Mouse (Mus musculus): ENCODE data around the gene Ccdc146. TPM values are rescaled to one million over a fixed set of nuclear protein-coding genes. Genes with fewer than 3 reads are reported as not detected.
"Not testable (repeated sequence)": the region's sequence is repeated elsewhere in the genome, so short reads cannot be mapped to it uniquely, and the experiment has no call there.

Gene Ccdc146
- total RNA-seq, 2 experiments from 2014 or later: 0.50 to 0.95 TPM

DNA sequence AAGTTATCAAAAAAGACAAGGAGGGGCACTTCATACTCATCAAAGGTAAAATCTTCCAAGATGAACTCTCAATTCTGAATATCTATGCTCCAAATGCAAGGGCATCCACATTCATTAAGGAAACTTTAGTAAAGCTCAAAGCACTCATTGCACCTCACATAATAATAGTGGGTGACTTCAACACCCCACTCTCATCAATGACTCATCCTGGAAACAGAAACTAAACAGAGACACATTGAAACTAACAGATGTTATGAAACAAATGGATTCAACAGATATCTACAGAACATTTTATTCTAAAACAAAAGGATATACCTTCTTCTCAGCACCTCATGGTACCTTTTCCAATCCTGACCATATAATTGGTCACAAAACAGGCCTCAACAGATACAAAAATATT, 82.2 kb downstream of the Ccdc146 start:
- intact Hi-C loops (cut with DNase I); DNase-seq: not testable (repeated sequence)

DNA sequence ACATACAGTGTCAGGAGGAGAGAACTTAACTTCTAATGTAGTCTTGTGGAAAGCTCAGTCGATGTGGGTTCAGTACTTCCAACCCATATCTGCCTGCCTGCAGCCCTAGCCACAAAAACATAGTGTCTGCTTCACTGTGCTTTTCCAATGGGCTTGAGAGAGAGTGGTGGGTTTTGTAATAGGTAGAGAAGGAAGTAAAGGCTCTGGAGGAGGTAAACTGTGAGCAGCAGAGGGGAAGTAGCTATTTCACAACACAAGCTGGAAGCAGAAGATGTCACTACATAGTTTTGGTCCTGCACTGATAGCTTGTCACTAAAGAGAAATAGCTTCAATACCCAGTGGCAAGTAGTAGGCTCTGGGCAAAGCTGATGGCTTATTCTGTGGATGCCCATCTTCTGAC, 92.4 kb downstream of the Ccdc146 start:
- intact Hi-C loops (cut with DNase I): no loop called here
- DNase-seq: no peak

DNA sequence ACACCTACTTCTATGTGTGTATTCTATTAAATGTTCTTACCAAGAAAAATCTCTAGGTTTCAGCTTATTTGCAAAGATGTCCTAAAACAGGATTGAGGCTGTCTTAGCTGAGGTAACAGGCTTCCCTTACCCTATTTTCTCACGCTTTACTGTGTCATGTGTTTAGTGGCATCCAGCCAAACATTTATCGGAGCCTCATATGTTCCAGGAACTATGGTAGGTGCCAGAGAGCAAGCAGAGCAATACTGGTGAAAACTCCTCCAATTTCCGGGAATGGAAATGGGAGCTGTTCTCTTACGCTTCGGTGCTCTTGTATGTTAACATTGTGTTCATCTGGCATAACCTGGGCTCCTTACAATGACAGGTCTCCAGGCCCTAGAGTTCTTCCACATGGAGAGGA, 92.8 kb downstream of the Ccdc146 start:
- intact Hi-C loops (cut with DNase I): no loop called here
- no peak for DNase-seq

DNA sequence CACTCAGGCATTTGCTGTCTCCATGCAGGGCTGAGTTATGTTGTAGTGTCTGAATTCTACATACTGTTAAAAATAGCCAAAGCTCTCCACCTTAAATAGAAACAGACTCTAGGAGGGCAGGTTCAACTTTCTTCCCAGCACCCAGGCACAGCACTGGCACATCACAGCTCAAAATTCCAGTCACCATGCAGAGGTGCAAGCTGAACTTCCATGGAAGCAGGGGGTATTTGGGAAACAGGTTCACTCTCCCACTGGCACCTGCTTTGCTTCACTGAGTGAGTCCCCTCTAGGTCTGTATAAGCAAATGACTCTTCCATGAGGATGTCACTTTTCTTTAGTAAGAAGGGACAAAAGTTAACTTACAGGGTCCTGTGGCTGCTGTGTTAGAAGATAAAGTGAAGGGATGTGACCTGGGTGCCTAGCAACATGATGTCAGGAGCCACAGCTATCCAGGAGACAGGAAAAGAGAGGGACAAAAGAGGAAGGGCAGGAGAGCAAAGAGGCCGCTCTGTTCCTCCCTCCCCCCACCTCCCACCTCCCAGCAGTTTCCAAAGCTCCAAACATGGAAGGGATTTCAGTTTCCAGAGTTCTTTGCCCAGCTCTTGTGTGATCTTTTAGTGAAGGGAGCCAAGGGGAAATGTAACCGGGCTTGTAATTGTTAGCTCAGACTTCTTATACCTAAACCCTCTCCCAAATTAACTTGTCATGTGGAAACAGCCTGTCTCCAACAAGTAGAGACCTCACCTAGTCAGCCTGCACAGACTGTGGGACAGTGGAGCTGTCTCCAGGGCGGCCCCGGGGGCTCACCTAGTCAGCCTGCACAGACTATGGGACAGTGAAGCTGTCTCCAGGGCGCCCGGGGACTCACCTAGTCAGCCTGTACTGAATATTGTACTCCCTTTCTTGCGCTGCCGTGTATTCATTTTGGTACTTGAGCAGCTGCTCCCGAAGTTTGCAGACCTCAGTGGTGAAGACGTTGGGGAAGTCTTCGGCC, 94.5 kb downstream of the Ccdc146 start:
- intact Hi-C loops (cut with DNase I): no loop called here
- no peak for DNase-seq

DNA sequence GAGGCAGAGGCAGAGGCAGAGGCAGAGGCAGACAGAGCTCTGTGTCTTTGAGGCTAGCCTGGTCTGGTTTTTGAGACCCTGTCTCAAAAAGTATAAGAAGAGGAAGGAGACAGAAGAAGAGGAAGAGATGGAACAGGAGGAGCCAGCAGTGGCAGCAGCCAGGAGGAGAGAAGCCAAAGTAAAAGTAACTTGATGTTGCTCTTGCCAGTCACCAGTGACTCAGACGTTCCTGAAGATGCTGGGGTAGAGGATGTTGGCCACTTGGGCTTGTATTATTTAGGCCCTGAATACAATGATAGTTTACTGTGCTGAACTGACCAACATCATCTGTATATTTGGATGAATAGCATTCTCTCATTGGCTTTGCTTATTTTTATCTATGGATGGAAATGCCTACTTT, 95.9 kb downstream of the Ccdc146 start:
- no peak for DNase-seq
- intact Hi-C loops (cut with DNase I): no loop called here

DNA sequence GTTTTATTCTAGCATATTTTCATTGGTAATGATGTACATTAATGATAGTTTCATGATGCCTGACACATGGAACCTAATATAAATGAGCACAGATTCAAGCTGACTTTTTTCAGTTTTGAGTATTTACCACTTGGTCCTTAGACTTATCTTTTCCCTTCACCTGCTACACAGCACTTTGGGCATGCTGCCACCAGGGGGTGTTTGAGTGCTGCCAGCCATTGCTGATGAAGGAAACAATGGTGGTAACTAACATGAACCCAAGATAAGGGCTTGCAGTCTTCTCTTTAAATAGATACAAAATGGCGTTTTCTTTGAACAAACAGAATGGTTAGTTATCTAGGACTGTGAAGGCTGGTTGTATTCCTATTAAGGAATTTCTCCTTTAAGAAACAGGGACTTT, 98.0 kb downstream of the Ccdc146 start:
- peak; percentile 49 for DNase-seq
- intact Hi-C loops (cut with DNase I): no loop called here

DNA sequence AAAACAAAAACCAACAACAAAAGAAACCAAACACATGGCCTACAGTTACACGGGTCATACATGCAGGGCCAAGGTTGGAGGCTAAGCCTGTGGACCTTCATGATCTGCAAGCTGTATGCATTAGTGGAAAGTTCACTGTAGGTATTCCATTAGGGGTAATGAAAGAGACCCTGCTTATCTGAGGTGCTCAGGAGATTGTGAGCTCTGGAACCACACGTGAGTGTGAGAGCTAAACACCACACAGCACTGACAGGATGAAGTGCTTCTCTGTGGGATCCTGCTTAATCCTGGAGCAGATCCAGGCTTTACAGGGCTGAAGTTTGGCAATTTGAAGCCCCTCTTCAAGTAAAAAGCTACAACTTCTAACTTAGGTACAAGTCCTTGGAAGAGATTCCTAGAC, 104.3 kb downstream of the Ccdc146 start:
- intact Hi-C loops (cut with DNase I): no loop called here
- DNase-seq: no peak

DNA sequence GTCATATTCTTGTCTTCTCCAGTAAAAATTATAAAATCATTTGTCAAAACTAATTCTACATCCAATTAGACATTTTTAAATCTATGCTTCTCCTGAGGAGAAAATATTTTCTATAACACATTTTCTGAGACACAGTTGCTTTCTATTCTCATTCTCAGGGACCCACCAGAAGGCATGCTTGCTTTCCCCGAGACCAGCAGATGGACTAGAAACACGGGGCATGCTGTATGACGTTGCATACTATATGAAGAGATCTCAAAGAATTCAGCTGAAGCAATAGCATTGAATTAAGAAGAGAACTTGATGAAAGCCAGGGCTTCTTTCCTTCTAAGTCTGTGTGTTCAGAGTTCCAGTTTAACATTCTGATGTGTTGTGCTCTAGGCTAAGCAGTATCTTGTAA, 109.8 kb downstream of the Ccdc146 start:
- intact Hi-C loops (cut with DNase I): no loop called here
- DNase-seq: no peak

DNA sequence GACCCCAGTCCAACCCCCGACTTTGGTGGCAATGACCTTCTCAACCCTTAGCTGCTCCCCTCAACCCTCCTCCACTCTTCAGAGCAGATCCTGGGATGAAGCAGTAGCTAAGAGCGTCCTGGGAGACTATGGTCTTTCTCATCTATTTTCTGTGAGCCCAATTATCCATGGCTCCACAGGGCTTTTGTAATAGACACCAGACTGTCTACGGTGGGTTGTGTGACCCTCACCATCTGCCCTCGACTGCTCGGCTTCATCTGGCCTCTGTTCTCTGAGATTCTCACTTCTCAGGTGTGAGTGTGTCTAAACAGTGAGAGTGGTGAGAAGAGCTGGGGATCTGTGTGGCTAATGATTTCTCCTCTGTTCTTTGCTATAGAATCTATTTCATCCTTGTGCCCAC, 117.3 kb downstream of the Ccdc146 start:
- intact Hi-C loops (cut with DNase I): no loop called here
- no peak for DNase-seq

DNA sequence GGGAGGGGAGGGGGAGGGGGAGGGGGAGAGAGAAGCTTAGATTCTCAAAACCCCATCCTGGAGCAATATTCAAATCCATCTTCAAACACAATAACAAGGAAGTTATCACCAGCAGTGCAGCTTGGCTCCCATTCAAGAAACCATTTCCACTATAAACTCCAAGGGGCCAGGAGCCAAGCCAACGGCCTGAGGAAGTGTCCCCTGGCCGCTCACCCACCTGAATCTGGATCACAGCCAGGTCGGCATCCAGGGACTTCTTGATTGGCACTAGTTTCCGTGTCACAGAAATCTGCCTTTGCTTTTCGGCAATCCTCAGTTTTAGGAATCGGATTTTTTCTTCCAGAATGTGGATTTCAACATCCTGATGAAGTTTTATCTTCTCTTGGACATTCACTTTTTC, 123.5 kb downstream of the Ccdc146 start:
- intact Hi-C loops (cut with DNase I): no loop called here
- DNase-seq: peak; percentile 49

DNA sequence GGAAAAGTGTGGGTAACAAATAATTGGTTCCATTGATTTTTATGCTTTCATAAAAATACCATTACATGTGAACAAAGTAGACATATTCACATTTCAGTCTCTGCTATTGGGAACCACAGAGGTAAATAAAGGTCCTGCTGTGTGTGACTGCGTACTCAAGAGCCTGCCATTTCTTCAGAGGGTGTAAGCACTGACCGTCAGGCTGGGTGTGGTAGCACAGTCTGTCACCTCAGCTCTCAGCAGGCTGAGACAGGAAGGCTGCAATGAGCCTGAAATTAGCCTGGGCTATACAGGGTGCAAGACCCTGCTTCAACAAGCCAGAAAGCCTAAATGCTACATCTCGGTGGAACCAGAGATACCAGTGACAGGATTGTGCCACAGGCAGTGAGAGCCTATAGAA, 124.4 kb downstream of the Ccdc146 start:
- intact Hi-C loops (cut with DNase I): no loop called here

DNA sequence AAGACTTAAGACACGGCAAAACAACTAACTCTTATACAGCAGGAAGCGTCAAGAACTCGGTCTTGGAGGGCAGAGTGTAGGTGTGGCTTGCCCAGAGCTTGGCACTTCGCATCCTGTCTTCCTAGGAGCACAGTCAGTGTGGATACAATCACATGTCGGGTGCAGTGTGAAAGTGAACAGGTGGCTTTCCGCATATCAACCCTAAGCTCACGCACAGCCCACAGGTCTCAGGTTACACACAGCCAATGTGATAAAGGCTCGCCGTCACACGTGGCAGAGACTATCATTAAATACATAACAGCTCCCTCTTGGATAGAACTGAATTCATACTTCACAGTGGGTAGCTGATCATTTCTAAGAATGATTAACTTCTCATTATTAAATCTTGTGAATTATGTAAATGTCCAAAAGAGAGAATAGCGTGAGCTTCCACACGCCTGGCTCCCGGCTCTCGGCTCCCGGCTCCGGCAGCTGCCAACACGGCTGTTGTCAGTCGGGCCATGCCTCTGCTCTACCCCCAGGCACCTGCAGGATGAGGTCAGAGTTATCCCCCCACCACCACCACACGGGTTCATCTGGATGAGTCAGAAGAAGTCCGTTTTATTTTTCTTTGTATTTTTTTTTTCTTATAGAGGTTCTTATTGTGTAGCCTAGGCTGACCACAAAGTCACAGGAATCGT, 125.3 kb downstream of the Ccdc146 start:
- intact Hi-C loops (cut with DNase I): no loop called here
- DNase-seq: no peak

More for the DNA sequence above, 124.4 kb downstream of the Ccdc146 start:
- DNase-seq: no peak

DNA sequence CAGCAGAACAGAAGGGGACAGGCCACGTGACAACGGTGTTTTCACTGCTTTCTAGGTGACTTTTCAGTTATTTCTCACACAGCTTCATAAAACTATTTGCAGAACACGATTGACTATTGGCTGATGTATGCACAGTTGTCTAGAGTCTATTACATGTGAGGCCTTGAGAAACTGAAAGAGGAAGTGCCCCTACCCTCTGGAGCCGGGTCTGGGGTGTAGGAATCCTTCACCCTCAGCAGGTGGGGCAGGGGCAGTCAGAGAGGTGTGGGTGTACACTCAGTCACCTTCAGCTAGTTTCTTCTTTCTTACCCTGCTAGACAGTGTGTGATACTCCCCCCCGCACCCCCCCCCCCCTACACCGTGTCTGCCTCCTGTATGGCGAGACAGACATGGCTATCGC, 128.8 kb downstream of the Ccdc146 start:
- intact Hi-C loops (cut with DNase I): no loop called here
- DNase-seq: no peak

DNA sequence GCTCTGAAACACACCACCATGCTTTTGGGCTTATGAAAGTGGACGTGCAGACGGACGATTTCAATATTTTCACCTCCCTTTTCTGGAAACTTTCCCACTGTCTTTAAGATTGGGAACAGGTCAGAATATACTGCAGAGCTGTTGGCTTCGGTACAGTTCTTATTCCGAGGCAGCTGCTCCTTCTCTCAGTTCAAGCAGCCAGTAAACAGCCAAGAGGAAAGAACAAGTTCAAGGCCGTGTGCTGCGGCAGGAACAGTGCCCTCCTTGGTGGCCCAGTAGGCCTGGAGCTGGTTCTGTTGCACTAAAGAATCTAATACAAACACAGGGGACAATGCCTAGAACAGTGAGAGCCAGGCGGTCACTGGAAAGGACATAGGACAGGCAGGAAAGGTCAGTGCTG, 133.9 kb downstream of the Ccdc146 start:
- intact Hi-C loops (cut with DNase I): no loop called here
- DNase-seq: no peak

DNA sequence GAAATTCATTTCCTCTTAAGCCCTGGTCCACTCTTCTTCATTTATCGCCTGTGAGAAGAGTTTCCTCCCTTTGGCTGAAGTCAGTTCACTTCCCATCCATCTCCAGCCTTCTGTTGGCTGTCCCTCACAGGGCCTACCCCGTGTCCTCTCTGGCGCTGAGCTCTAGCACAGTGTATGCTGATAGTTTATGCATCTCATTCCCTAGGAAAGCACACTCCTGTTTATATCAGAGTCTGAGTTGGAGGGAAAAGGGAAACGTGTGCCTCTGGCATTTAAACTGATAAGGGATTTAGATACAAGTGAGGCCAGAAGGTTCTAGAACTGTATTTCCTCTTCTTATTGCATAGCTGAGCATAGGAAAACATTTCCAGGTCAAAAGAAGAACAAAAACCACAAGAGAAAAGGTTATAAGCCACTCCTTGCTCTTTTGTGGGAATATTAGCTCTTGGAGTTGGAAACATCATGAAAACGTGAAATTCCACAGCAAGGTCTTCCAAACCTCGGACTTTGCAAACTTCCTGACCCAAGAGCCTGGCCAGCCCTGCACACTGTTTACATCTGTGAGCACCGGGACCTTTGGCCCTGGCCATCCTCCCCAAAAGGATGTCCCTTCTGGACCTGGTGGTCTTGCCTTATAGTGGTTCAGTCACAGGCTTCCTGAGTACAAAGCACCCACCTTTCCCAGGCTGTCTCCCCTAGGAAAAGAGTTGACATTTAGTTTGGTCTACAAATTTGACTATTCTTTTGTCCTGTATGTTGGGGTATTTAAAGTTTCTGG, 135.6 kb downstream of the Ccdc146 start:
- intact Hi-C loops (cut with DNase I): no loop called here
- DNase-seq: no peak

DNA sequence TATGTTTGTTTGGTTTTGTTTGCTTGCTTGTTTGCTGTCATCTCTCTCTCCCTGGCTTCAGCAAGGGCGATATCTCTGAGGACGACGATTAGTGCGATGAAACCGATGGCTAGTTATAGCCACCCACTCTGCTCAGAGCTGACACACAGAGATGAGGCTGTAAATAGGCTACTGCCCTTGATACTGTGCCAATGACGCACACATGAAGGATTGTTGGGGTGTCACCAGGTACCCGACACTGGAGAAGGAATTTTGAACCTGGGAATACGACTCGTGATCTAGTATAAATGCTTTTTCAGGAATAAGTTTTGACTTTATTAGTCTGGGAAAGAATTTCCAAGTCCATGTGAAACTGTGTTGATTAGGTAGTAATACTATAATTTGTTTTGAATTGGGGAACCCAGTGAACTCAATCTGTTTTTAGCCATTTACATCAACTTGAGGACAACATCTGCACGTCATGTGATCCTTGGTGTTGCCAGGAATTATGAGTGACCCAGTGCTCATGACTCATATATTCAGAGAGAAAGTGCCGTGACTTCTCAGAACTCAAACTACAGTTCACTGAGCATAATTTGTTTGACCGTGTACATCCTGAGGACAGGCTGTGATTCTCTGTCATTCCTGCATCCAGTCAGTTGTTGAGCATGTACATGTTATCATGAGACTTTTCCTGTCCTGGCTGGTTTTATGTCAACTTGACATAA, 141.0 kb downstream of the Ccdc146 start:
- no peak for DNase-seq
- intact Hi-C loops (cut with DNase I): no loop called here

DNA sequence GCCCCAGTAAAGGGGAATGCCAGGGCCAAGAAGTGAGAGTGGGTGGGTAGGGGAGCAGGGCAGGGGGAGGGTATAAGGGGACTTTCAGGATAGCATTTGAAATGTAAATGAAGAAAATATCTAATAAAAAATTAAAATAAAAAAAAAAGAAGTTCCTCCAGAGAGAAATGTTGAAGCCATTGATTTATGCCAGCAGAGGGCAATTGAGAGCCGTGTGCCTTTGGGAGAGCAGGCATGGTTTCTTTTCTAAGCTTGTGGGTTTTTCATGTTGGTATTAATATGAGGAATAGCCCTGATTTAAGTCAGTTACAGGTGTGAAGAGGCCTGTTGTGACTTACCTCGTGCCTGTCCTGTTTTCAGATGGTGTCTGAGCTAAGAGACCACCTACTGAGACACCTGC, 146.8 kb downstream of the Ccdc146 start:
- intact Hi-C loops (cut with DNase I): loop anchor here (5.0 kb wide), 1 partner anchor 365 kb away; no protein-coding TSS in a partner anchor
- not testable (repeated sequence) for DNase-seq

DNA sequence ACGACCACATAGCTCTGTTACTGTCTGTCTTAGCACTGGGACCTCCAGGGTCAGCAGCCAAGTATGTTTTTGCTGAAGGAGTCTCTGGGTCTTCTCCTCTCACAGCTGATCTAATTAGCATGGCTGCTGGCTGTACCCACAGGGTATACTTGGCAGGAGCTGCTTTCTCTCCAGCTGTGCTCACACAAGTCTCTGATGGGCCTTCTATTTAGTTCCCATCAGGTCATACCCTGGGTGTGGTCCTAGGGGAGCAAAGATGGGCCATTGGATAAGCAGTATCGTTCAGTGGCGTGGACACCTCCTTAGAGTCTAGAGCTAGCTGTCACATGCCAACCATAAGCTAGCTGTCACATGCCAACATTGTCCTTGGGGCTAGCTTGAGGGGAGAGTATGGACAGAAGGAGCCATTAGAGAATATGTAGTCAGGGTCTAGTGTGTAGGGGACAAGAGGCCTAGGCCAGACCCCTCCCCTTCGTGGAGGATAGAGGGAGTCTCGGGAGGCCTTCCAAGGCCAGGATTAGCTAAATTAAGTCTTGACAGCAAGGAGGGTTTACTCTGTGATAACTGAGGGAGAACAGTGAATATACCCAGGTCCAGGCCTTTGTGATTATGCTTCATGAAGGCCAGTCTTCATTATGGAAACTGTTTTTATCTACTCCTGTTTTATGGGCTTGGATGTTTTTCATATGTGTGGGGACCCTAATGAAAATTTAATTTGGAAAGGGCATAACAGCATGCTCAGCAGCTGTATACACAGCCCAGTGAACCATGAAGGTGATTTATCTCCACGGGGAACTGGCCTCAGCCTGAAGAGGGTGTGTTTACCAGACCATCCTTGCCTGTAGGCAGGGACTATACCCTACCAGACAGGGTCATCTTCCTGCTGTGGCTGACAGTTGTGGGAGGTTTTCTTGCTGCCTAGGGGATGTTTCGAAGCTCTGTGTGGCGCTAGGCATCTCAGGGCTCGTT, 152.8 kb downstream of the Ccdc146 start:
- no peak for DNase-seq
- intact Hi-C loops (cut with DNase I): no loop called here

DNA sequence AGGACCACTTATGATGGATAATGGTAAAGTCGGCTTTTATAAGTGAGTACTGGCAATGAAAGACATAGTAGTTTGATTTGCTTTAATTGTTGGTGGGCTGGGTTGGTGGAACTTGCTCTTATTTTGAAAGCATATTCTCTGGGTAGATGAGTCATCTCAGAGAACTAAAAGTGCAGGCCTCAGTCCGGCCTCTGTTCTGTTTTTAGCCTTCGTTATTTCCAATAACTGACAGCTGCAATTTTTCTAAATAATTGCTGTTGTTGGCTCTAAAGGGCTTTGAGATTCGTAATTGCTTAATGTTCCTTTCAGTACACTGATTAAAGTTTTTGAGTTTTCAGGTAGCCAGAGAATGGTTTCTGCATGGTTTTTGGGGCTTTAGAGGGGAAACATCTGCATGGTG, 153.7 kb downstream of the Ccdc146 start:
- intact Hi-C loops (cut with DNase I): no loop called here
- DNase-seq: no peak

Measured in left cerebral cortex, postnatal 4 days (tissue).